Mouse (Mus musculus): ENCODE results near the gene Socs1. TPM values are rescaled to one million over a fixed set of nuclear protein-coding genes. Genes with fewer than 3 reads are reported as not detected.

The Socs1 gene
- polyA plus RNA-seq, 1 experiment from 2014 or later, result 8.4 TPM

DNA sequence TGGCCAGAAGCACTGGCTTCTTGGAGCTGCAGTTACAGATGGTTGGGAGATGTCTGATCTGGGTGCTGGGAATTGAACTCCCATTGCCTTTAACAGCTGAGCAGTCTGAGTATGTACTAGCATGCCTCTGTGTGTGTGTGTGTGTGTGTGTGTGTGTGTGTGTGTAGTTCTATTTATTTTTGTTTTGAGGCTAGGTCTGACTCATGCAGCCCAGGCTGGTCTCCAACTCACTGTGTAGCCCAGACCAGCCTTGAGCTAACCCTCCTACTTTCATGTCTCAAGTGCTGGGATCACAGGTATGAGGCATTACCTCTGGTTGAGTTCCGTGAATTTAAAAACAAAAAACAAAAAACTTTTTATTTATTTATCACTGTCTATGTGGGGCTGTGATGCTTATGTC lies 39.2 kb upstream of the Socs1 start:
- H3K4me2 ChIP-seq (replicated peaks; ENCODE audit: low read depth), result no peak overlapping the region
- no peaks in the 10 kb centered on the region for H3K4me1 ChIP-seq (replicated peaks; ENCODE audit: control insufficient read depth, insufficient read depth)
- no peaks in the 10 kb centered on the region for H3K9me3 ChIP-seq (ENCODE audit: control insufficient read depth, low read length)
- TF ChIP-seq CTCF (IDR thresholded peaks at IDR 0.05; ENCODE audit: low read depth), result no peak
- no peak for TF ChIP-seq EP300 (optimal IDR thresholded peaks at IDR 0.05)
- 79% methylated on average over 1 of the region's 1 CpGs for WGBS
- no peak overlapping the region for H3K4me3 ChIP-seq (ENCODE audit: low read depth, low read length)
- H3K9ac ChIP-seq (ENCODE audit: low read length), result no peak overlapping the region
- DNase-seq (ENCODE audit: low spot score) (no peak), ATAC-seq (ENCODE audit: low FRiP score, low TSS enrichment) (no peak)
- no peak overlapping the region for H3K27ac ChIP-seq (replicated peaks)
- no peaks in the 10 kb centered on the region for H3K27me3 ChIP-seq (ENCODE audit: control insufficient read depth, insufficient read depth, low read length)
- no peaks in the 10 kb centered on the region for H3K36me3 ChIP-seq (ENCODE audit: control insufficient read depth, insufficient read depth, low read length)

GRCm38 (mm10) chr16:10821387-10821786 lies 36.1 kb upstream of the Socs1 start:
- TF ChIP-seq CTCF (IDR thresholded peaks at IDR 0.05; ENCODE audit: low read depth), result no peak
- TF ChIP-seq EP300 (optimal IDR thresholded peaks at IDR 0.05), result no peak
- ATAC-seq (ENCODE audit: low FRiP score, low TSS enrichment) (no peak), DNase-seq (ENCODE audit: low spot score) (no peak)
- 0 out of 2 replicates have a peak overlapping the region, but pooled peaks have one; percentile 13 for H3K27ac ChIP-seq (replicated peaks)
- no peaks in the 10 kb centered on the region for H3K36me3 ChIP-seq (ENCODE audit: control insufficient read depth, insufficient read depth, low read length)
- no peaks in the 10 kb centered on the region for H3K27me3 ChIP-seq (ENCODE audit: control insufficient read depth, insufficient read depth, low read length)
- H3K4me1 ChIP-seq (replicated peaks; ENCODE audit: control insufficient read depth, insufficient read depth), result no peaks in the 10 kb centered on the region
- H3K4me2 ChIP-seq (replicated peaks; ENCODE audit: low read depth), result no peak overlapping the region
- no peak overlapping the region for H3K4me3 ChIP-seq (ENCODE audit: low read depth, low read length)
- 45% methylated on average over 4 of the region's 4 CpGs for WGBS
- no peak overlapping the region for H3K9ac ChIP-seq (ENCODE audit: low read length)
- H3K9me3 ChIP-seq (ENCODE audit: control insufficient read depth, low read length), result no peaks in the 10 kb centered on the region

- 64% methylated on average over 3 of the region's 3 CpGs for whole genome bisulfite sequencing
- H3K27ac ChIP-seq (replicated peaks), result no peak overlapping the region
- H3K36me3 ChIP-seq (ENCODE audit: control insufficient read depth, insufficient read depth, low read length), result no peaks in the 10 kb centered on the region
- no peaks in the 10 kb centered on the region for H3K27me3 ChIP-seq (ENCODE audit: control insufficient read depth, insufficient read depth, low read length)
- no peaks in the 10 kb centered on the region for H3K9me3 ChIP-seq (ENCODE audit: control insufficient read depth, low read length)
- no peak overlapping the region for H3K4me2 ChIP-seq (replicated peaks; ENCODE audit: low read depth)
- no peak overlapping the region for H3K9ac ChIP-seq (ENCODE audit: low read length)
- TF ChIP-seq CTCF (IDR thresholded peaks at IDR 0.05; ENCODE audit: low read depth), result no peak
- TF ChIP-seq EP300 (optimal IDR thresholded peaks at IDR 0.05), result no peak
- H3K4me3 ChIP-seq (ENCODE audit: low read depth, low read length), result no peak overlapping the region
- ATAC-seq (ENCODE audit: low FRiP score, low TSS enrichment), result no peak
- H3K4me1 ChIP-seq (replicated peaks; ENCODE audit: control insufficient read depth, insufficient read depth), result no peaks in the 10 kb centered on the region
- DNase-seq (ENCODE audit: low spot score), result no peak
Measured at GRCm38 (mm10) chr16:10819966-10820365, 34.6 kb upstream of the Socs1 start.

DNA sequence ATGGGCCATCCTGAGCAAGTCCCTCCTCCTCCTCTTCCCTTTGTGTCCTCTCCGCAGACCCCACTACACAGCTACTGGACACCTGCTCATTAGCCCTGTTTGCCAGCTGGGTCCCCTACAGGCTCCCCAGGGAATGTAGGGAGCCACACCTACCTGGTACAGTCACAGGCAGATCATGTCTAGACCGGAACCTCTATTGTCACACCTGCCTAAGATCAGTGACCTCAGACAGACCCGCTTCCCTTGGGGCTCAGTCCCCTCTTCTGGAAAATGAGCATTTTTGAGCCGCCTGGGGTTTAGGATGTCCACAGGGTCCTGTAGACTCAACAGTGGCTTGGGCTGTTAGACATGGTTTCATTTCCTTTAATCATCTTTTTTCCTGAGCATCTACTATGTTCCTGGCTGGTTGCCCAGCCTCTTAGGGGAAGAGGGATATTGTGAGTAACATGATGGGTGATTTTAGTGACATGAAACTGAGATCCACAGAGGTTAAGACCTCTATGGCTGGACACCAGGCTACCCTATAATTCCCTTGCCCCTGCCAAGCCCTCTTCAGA lies 33.3 kb upstream of the Socs1 start:
- H3K27me3 ChIP-seq (ENCODE audit: control insufficient read depth, insufficient read depth, low read length), result no peaks in the 10 kb centered on the region
- H3K9ac ChIP-seq (ENCODE audit: low read length), result no peak overlapping the region
- H3K27ac ChIP-seq (replicated peaks), result no peak overlapping the region
- DNase-seq (ENCODE audit: low spot score) (no peak), ATAC-seq (ENCODE audit: low FRiP score, low TSS enrichment) (no peak)
- no peaks in the 10 kb centered on the region for H3K36me3 ChIP-seq (ENCODE audit: control insufficient read depth, insufficient read depth, low read length)
- no peak overlapping the region for H3K4me2 ChIP-seq (replicated peaks; ENCODE audit: low read depth)
- 73% methylated on average over 4 of the region's 4 CpGs for WGBS
- no peak overlapping the region for H3K4me3 ChIP-seq (ENCODE audit: low read depth, low read length)
- no peaks in the 10 kb centered on the region for H3K4me1 ChIP-seq (replicated peaks; ENCODE audit: control insufficient read depth, insufficient read depth)
- TF ChIP-seq CTCF (IDR thresholded peaks at IDR 0.05; ENCODE audit: low read depth) (no peak), EP300 (optimal IDR thresholded peaks at IDR 0.05) (no peak)
- H3K9me3 ChIP-seq (ENCODE audit: control insufficient read depth, low read length), result no peaks in the 10 kb centered on the region

- H3K4me3 ChIP-seq (ENCODE audit: low read depth, low read length), result no peak overlapping the region
- 69% methylated on average over 4 of the region's 4 CpGs for WGBS
- no peaks in the 10 kb centered on the region for H3K27me3 ChIP-seq (ENCODE audit: control insufficient read depth, insufficient read depth, low read length)
- no peak overlapping the region for H3K9ac ChIP-seq (ENCODE audit: low read length)
- TF ChIP-seq CTCF (IDR thresholded peaks at IDR 0.05; ENCODE audit: low read depth), result no peak
- no peak for TF ChIP-seq EP300 (optimal IDR thresholded peaks at IDR 0.05)
- H3K27ac ChIP-seq (replicated peaks), result no peak overlapping the region
- no peaks in the 10 kb centered on the region for H3K4me1 ChIP-seq (replicated peaks; ENCODE audit: control insufficient read depth, insufficient read depth)
- H3K4me2 ChIP-seq (replicated peaks; ENCODE audit: low read depth), result no peak overlapping the region
- H3K9me3 ChIP-seq (ENCODE audit: control insufficient read depth, low read length), result no peaks in the 10 kb centered on the region
- ATAC-seq (ENCODE audit: low FRiP score, low TSS enrichment) (no peak), DNase-seq (ENCODE audit: low spot score) (no peak)
- no peaks in the 10 kb centered on the region for H3K36me3 ChIP-seq (ENCODE audit: control insufficient read depth, insufficient read depth, low read length)
Measured at GRCm38 (mm10) chr16:10814864-10815263, 29.5 kb upstream of the Socs1 start.

- no peak overlapping the region for H3K27ac ChIP-seq (replicated peaks)
- no peaks in the 10 kb centered on the region for H3K36me3 ChIP-seq (ENCODE audit: control insufficient read depth, insufficient read depth, low read length)
- ATAC-seq (ENCODE audit: low FRiP score, low TSS enrichment) (no peak), DNase-seq (ENCODE audit: low spot score) (no peak)
- WGBS, result 77% methylated on average over 4 of the region's 4 CpGs
- TF ChIP-seq EP300 (optimal IDR thresholded peaks at IDR 0.05), result no peak
- TF ChIP-seq CTCF (IDR thresholded peaks at IDR 0.05; ENCODE audit: low read depth), result no peak
- H3K27me3 ChIP-seq (ENCODE audit: control insufficient read depth, insufficient read depth, low read length), result no peaks in the 10 kb centered on the region
- H3K9me3 ChIP-seq (ENCODE audit: control insufficient read depth, low read length), result no peaks in the 10 kb centered on the region
- H3K4me1 ChIP-seq (replicated peaks; ENCODE audit: control insufficient read depth, insufficient read depth), result no peaks in the 10 kb centered on the region
- no peak overlapping the region for H3K4me2 ChIP-seq (replicated peaks; ENCODE audit: low read depth)
- H3K9ac ChIP-seq (ENCODE audit: low read length), result no peak overlapping the region
- H3K4me3 ChIP-seq (ENCODE audit: low read depth, low read length), result no peak overlapping the region
Measured at GRCm38 (mm10) chr16:10813726-10814125, 28.4 kb upstream of the Socs1 start.
